Mouse (Mus musculus) intestine, embryonic 14.5 days (tissue): Measurements from ENCODE around the gene Olfr980. TPM values are rescaled to one million over a fixed set of nuclear protein-coding genes. Genes with fewer than 3 reads are reported as not detected.

Experiments
- polyA plus RNA-seq: library from polyadenylated mRNA; unstranded; fragments of >200 nt; fragmentation: Nextera tagmentation; extraction: Ambion mirVana; gene quantifications from 2 replicates; pipeline ENCODE4 v1.2.1, GENCODE M21; 2014

The Olfr980 gene
- polyA plus RNA-seq, 1 experiment from 2014 or later, result not detected

Other genes with a start within 250 kb of the Olfr980 start
- not detected in 2 replicates for gene Olfr968, start 226.3 kb downstream of the Olfr980 start, polyA plus RNA-seq
- not detected in 2 replicates for gene Olfr969, start 218.6 kb downstream of the Olfr980 start, polyA plus RNA-seq
- gene Olfr970, start 200.7 kb downstream of the Olfr980 start, polyA plus RNA-seq, result not detected in 2 replicates
- gene Olfr971, start 172.7 kb downstream of the Olfr980 start, polyA plus RNA-seq, result not detected in 2 replicates
- not detected in 2 replicates for gene Olfr972, start 143.2 kb downstream of the Olfr980 start, polyA plus RNA-seq
- not detected in 2 replicates for gene Olfr229, start 102.2 kb downstream of the Olfr980 start, polyA plus RNA-seq
- not detected in 2 replicates for gene Olfr974, start 72.1 kb downstream of the Olfr980 start, polyA plus RNA-seq
- gene Olfr975, start 57.5 kb downstream of the Olfr980 start, polyA plus RNA-seq, result not detected in 2 replicates
- gene Olfr976, start 48.4 kb downstream of the Olfr980 start, polyA plus RNA-seq, result not detected in 2 replicates
- not detected in 2 replicates for gene Olfr978, start 17.5 kb downstream of the Olfr980 start, polyA plus RNA-seq
- gene Olfr979, start 6.1 kb downstream of the Olfr980 start, polyA plus RNA-seq, result not detected in 2 replicates
- not detected in 2 replicates for gene Olfr981, start 11.9 kb upstream of the Olfr980 start, polyA plus RNA-seq
- not detected in 2 replicates for gene Olfr982, start 64.2 kb upstream of the Olfr980 start, polyA plus RNA-seq
- not detected in 2 replicates for gene Olfr983, start 84.0 kb upstream of the Olfr980 start, polyA plus RNA-seq
- gene Olfr984, start 104.6 kb upstream of the Olfr980 start, polyA plus RNA-seq, result not detected in 2 replicates
- not detected in 2 replicates for gene Olfr985, start 120.6 kb upstream of the Olfr980 start, polyA plus RNA-seq
- not detected in 2 replicates for gene Tmem225, start 138.5 kb upstream of the Olfr980 start, polyA plus RNA-seq
- not detected in 2 replicates for gene Olfr986, start 171.3 kb upstream of the Olfr980 start, polyA plus RNA-seq
- 5.0 and 5.4 TPM in 2 replicates for gene Zfp202, start 182.7 kb upstream of the Olfr980 start, polyA plus RNA-seq